Mouse (Mus musculus) cerebellum, postnatal 36 days (tissue): Measurements from ENCODE around the gene 1700001P01Rik.
A peak's percentile ranks its signal among the peaks of the same experiment; 100 is the strongest.
"Not testable (repeated sequence)": the region's sequence is repeated elsewhere in the genome, so short reads cannot be mapped to it uniquely, and the experiment has no call there.

Source experiments
- DNase-seq, 2 experiments: peaks; one replicate each; pipeline ENCODE4 v3.0.0; 2021 to 2022; ENCODE audit warnings: mixed read lengths in 2 of 2

1700001P01Rik gene

GRCm38 (mm10) chr11:97744718-97745330 is 30.9 kb downstream of the 1700001P01Rik start:
- DNase-seq: peak; percentile 97 to 99

- peak; percentile 58 to 70 for DNase-seq
These were observed 31.5 kb downstream of the 1700001P01Rik start, which contains the start of gene Pip4k2b for GRCm38 (mm10) chr11:97744063-97744717. Gene Pip4k2b (minus strand): TSS chr11:97744704.

GRCm38 (mm10) chr11:97743423-97743822 is 32.3 kb downstream of the 1700001P01Rik start:
- no peak for DNase-seq

GRCm38 (mm10) chr11:97742591-97742990 is 33.1 kb downstream of the 1700001P01Rik start:
- DNase-seq: no peak

GRCm38 (mm10) chr11:97742157-97742556 is 33.6 kb downstream of the 1700001P01Rik start:
- no peak for DNase-seq

- no peak for DNase-seq
These were observed 35.5 kb downstream of the 1700001P01Rik start for GRCm38 (mm10) chr11:97740190-97740589.

GRCm38 (mm10) chr11:97739155-97739554 is 36.6 kb downstream of the 1700001P01Rik start:
- no peak for DNase-seq

GRCm38 (mm10) chr11:97738703-97739102 is 37.0 kb downstream of the 1700001P01Rik start:
- no peak for DNase-seq

GRCm38 (mm10) chr11:97737600-97737999 is 38.1 kb downstream of the 1700001P01Rik start:
- no peak for DNase-seq

GRCm38 (mm10) chr11:97736645-97737044 is 39.1 kb downstream of the 1700001P01Rik start:
- no peak for DNase-seq

GRCm38 (mm10) chr11:97734810-97735209 is 40.9 kb downstream of the 1700001P01Rik start:
- not testable (repeated sequence) for DNase-seq

GRCm38 (mm10) chr11:97733689-97734088 is 42.0 kb downstream of the 1700001P01Rik start:
- no peak for DNase-seq

GRCm38 (mm10) chr11:97728730-97729129 is 47.0 kb downstream of the 1700001P01Rik start:
- DNase-seq: no peak

- DNase-seq: no peak
These were observed 47.4 kb downstream of the 1700001P01Rik start for GRCm38 (mm10) chr11:97728311-97728710.

- DNase-seq: no peak
These were observed 52.0 kb downstream of the 1700001P01Rik start for GRCm38 (mm10) chr11:97723709-97724108.
